In the genomic region with DNA sequence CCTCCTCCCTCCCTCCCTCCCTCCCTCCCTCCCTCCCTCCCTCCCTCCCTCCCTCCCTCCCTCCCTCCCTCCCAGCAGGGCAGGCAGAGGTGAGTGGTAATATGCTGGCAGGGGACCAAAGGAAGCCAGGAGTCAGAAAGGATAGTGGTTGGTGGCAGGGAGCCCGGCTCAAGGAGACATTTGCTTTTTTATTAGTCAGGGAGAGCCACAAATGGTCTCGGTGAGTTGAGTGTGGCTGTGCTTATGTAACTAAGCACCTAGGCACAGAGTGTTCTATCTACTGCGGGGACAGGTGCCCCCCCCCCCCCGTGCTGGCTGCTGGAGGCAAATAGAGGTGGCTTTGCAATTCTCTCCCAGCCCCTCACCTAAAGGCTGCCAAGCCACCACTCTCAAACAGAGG, we compare ENCODE assay signal across 10 mouse cellular contexts.
A peak's percentile ranks its signal among the peaks of the same experiment; 100 is the strongest.
DNase-seq lines count a peak whose midpoint lies in the region; ATAC-seq lines count a peak whose summit lies in the region.
"Had no signal": no experiment of that assay in that cellular context is flagged by ENCODE, and none has a peak within 500 bp of the region (broad histone marks: within the 10 kb centered on the region; RNA-seq: fewer than 3 reads in every experiment).

No protein-coding gene starts in this region.

- intact Hi-C loops in gastrocnemius, postnatal 14 days (cut with DNase I; ENCODE audit: low total_unique reads), result no loop called here

- no peak for ATAC-seq in kidney, embryonic 15.5 days (replicated peaks; ENCODE audit: low FRiP score)
- no peak for ATAC-seq in inflammation-experienced regulatory T-cells, adult 6 months

- no peaks in the 10 kb centered on the region for H3K36me3 ChIP-seq in kidney, embryonic 15.5 days

- peak; percentile 81 for DNase-seq in kidney, adult 11 months
- peak; percentile 62 for DNase-seq in adrenal gland, adult 8-10 months
- DNase-seq in gastrocnemius, postnatal 14 days, result peak; percentile 68
- DNase-seq in kidney, postnatal 36 days, result peak; percentile 85 to 94
- DNase-seq in retina, postnatal 1 day, result no peak
- DNase-seq in thymus, postnatal 25 days, result no peak
- DNase-seq: spleen, adult 18-20 months had no signal

- no peak overlapping the region for H3K9ac ChIP-seq in kidney, embryonic 15.5 days
- H3K9ac ChIP-seq: liver, embryonic 14.5 days had no signal

- no peaks in the 10 kb centered on the region for H3K27me3 ChIP-seq in kidney, embryonic 15.5 days

- no peaks in the 10 kb centered on the region for H3K9me3 ChIP-seq in kidney, embryonic 15.5 days (replicated peaks)

- H3K4me1 ChIP-seq in kidney, embryonic 15.5 days, result peaks cover 9% of the 10 kb centered on the region

- 28% methylated on average over 4 of the region's 4 CpGs for WGBS in kidney, embryonic 15.5 days

- H3K27ac ChIP-seq in kidney, embryonic 15.5 days, result no peak overlapping the region
- H3K27ac ChIP-seq: liver, embryonic 14.5 days had no signal

- H3K4me3 ChIP-seq in kidney, embryonic 15.5 days (replicated peaks), result no peak overlapping the region

- no peak overlapping the region for H3K4me2 ChIP-seq in kidney, embryonic 15.5 days

Comparison
In these comparisons a context has a peak if more than half of its experiments do, and no peak if none do; other contexts are left out.
1. DNase-seq: peak in kidney, adult 11 months (single experiment), adrenal gland, adult 8-10 months (single experiment), gastrocnemius, postnatal 14 days (single experiment) and kidney, postnatal 36 days (2 of 2); none in retina, postnatal 1 day (single experiment) and thymus, postnatal 25 days (single experiment).